Mouse (Mus musculus) induced T-regulatory cell, adult 2 months (primary cell): ENCODE measurements at regions not wholly inside any gene's neighbourhood (a gene's known extent, or its start where the extent isn't known, plus 50 kb on each side); places are given as distances from the start of the nearest gene placed in this dataset.

Experiments used
- DNase-seq: peaks from one replicate; pipeline ENCODE4 v3.0.0-alpha.2; 2012; ENCODE audit warnings: low read depth

DNA sequence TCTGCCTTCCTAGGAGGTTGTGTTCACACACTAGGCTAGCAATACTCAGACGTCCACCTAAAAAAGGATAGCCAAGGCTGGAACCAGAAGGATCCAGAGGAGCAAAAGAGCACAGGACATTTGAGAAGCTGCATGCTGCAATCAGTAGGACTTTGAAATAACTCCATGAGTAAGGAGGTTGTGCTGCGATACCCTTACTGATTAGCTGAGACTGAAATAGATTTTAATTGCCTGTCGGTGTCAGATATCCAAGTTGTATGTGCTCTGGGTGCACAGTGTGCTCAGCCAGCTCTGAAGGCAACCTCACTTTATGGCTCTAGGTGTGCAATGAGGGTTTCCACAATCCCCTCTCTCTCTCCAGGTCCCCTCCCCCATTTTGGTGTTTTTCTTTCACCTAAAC is 2159.2 kb upstream of the Gm7489 start:
- no peak for DNase-seq

DNA sequence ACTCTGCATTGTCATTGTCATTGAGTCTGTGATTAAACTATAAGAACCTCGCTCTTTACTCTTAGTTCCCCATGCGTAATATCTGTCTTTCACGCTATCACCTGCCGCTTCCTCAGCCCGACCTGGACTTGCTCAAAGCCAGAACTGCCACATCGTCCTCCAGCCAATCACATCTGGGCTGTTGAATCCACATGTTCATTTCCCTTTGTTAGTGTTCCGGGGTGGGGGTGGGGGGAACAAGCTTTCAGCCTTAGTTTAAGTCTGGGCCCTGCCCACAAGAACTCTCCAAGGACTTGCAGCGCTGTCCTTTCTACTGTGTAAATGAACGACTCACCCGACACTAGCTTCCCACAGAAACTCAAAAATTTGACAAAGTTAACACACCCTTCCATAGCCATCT is 2154.6 kb upstream of the Gm7489 start:
- DNase-seq = peak; percentile 15

DNA sequence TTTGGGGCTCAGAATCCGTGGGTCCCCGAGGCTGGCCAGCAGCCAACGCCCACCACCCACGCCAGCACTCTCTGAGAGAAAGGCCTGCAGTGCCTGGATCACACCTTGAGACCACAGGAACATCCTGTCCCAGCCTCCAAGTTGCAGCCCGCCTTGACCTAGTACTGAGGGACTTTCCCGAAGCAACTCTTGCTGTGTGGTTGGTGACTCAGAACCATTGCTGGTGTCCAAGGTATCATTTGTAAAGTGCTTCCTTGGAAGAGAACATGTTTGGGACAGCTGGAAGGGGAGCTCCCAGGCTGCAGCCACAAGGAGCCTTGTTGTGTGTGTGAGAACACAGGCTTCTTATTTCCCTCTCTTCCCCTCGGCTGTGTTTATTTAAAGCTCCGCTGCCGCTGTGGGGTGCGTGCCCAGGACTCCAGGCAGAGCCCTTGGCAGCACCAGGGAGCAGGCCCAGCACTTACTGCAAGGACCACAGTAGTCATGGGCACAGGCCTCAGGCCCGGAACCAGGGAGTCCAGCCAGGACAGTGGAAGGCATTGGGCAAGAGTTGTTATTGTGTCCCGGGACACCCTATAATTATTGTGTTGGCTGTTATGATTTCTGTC is 2153.8 kb upstream of the Gm7489 start:
- peak; percentile 50 for DNase-seq

DNA sequence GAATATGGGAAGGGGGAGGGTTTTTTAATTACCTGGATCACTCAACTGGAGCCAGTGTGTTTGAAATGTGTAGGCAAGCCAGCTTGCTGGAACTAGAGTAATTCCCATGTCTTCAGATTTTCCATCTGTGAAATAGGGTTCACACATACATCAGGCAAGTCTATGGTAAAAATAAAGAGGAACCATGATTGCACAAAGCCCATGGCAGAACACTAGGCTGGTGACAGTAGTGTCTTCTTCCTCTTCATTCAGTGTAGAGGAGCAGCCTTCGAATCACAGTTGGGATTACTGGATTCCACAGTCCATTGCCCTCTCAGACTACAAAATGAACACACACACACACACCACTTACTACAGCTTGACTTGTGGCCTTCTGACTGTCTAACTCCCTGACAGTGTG is 2150.5 kb upstream of the Gm7489 start:
- DNase-seq = no peak
